Mouse (Mus musculus) T-cell, adult 66 days (primary cell): ENCODE results near the gene Mrpl24. TPM values are rescaled to one million over a fixed set of nuclear protein-coding genes. Genes with fewer than 3 reads are reported as not detected.

Experiments used
- total RNA-seq, 2 experiments: library from RNA; stranded (reverse); gene quantifications; 3 replicates in 1 of 2; 4 replicates in 1 of 2; pipeline ENCODE4 v1.2.4; 2023

Mrpl24 gene
- total RNA-seq = 100 to 1,000 TPM; 147 to 161 TPM

GRCm38 (mm10) chr3:87919336-87920108 is at the start of gene Mrpl24:
Mrpl24 (plus strand) TSS chr3:87919506.

GRCm38 (mm10) chr3:87885281-87886003 is 33.9 kb upstream of the Mrpl24 start, which contains the start of gene Prcc:
Prcc (minus strand) TSS chr3:87885608.

GRCm38 (mm10) chr3:87905880-87906485 is 13.3 kb upstream of the Mrpl24 start, which contains the start of gene Hdgf:
Hdgf (plus strand) TSS chr3:87906321.

GRCm38 (mm10) chr3:87930078-87930795 is 10.9 kb downstream of the Mrpl24 start, which contains the start of the genes Isg20l2 and Rrnad1:
Isg20l2 (plus strand) TSS chr3:87930314.
Rrnad1 (minus strand) TSS chr3:87930717.

GRCm38 (mm10) chr3:87948378-87949265 is 29.3 kb downstream of the Mrpl24 start, which contains the start of gene Crabp2:
Crabp2 (plus strand) TSS chr3:87948666.

GRCm38 (mm10) chr3:87970939-87971488 is 51.7 kb downstream of the Mrpl24 start, which contains the start of gene Nes:
Nes (plus strand) TSS chr3:87971078.

Other genes starting within 250 kb of the Mrpl24 start
- gene Lrrc71, start 170.9 kb upstream of the Mrpl24 start, total RNA-seq = 1 to 10 TPM in 1 of 2 experiments, under 1 TPM in 1; 0.61 to 5.9 TPM
- gene Ntrk1, start 124.3 kb upstream of the Mrpl24 start, total RNA-seq = not detected
- gene Insrr, start 122.6 kb upstream of the Mrpl24 start, total RNA-seq = under 1 TPM in 1 of 2 experiments, not detected in 1; 0.15 TPM
- 10 to 100 TPM; 35.6 to 35.9 TPM for gene Pear1, start 95.2 kb upstream of the Mrpl24 start, total RNA-seq
- 100 to 1,000 TPM; 194 to 202 TPM for gene Sh2d2a, start 72.8 kb upstream of the Mrpl24 start, total RNA-seq
- gene Prcc, start 33.9 kb upstream of the Mrpl24 start, total RNA-seq = 10 to 100 TPM; 57.4 to 65.0 TPM
- 100 to 1,000 TPM; 103 to 104 TPM for gene Hdgf, start 13.2 kb upstream of the Mrpl24 start, total RNA-seq
- gene Isg20l2, start 10.8 kb downstream of the Mrpl24 start, total RNA-seq = 10 to 100 TPM; 69.9 to 72.7 TPM
- gene Rrnad1, start 11.2 kb downstream of the Mrpl24 start, total RNA-seq = 10 to 100 TPM; 31.8 to 33.3 TPM
- gene Crabp2, start 29.2 kb downstream of the Mrpl24 start, total RNA-seq = 1 to 10 TPM; 2.3 to 5.0 TPM
- gene Nes, start 51.6 kb downstream of the Mrpl24 start, total RNA-seq = not detected
- not detected for gene Bcan, start 80.7 kb downstream of the Mrpl24 start, total RNA-seq
- gene Hapln2, start 108.1 kb downstream of the Mrpl24 start, total RNA-seq = not detected
- gene Gpatch4, start 123.6 kb downstream of the Mrpl24 start, total RNA-seq = 10 to 100 TPM; 21.9 to 34.1 TPM
- 10 to 100 TPM; 24.1 to 31.7 TPM for gene Naxe, start 139.0 kb downstream of the Mrpl24 start, total RNA-seq
- gene Ttc24, start 158.8 kb downstream of the Mrpl24 start, total RNA-seq = not detected
- gene Iqgap3, start 162.5 kb downstream of the Mrpl24 start, total RNA-seq = 1 to 10 TPM in 1 of 2 experiments, under 1 TPM in 1; 0.77 to 2.1 TPM
- gene Mef2d, start 222.9 kb downstream of the Mrpl24 start, total RNA-seq = 100 to 1,000 TPM; 241 to 255 TPM